Mouse (Mus musculus): ENCODE measurements at regions not wholly inside any gene's neighbourhood (a gene's known extent, or its start where the extent isn't known, plus 50 kb on each side); places are given as distances from the start of the nearest gene placed in this dataset.

GRCm38 (mm10) chr2:167833290-167833953 is 98.4 kb upstream of the Ptpn1 start:
- Histone ChIP-seq H3K4me3 (replicated peaks) (no peak overlapping the region), H3K9me3 (replicated peaks) (no peaks in the 10 kb centered on the region), H3K36me3 (no peaks in the 10 kb centered on the region), H3K27me3 (replicated peaks) (no peaks in the 10 kb centered on the region), H3K27ac (replicated peaks) (peak overlapping the region; percentile 64; the same call in 1 of the 2 replicates), H3K4me1 (peaks cover 18% of the 10 kb centered on the region), H3K9ac (replicated peaks) (no peak overlapping the region), H3K4me2 (0 out of 2 replicates have a peak overlapping the region, but pooled peaks have one; percentile 22)
- 12% methylated on average over 20 of the region's 20 CpGs for WGBS
- ATAC-seq (ENCODE audit: low FRiP score): no peak

GRCm38 (mm10) chr2:167831076-167832039 is 100.5 kb upstream of the Ptpn1 start:
- H3K36me3 ChIP-seq: no peaks in the 10 kb centered on the region
- no peak overlapping the region for H3K9ac ChIP-seq (replicated peaks)
- no peak overlapping the region for H3K27ac ChIP-seq (replicated peaks)
- H3K4me1 ChIP-seq: peaks cover 18% of the 10 kb centered on the region
- H3K4me2 ChIP-seq: no peak overlapping the region
- H3K27me3 ChIP-seq (replicated peaks): no peaks in the 10 kb centered on the region
- no peak for ATAC-seq (ENCODE audit: low FRiP score)
- H3K9me3 ChIP-seq (replicated peaks): no peaks in the 10 kb centered on the region
- WGBS: 90% methylated on average over 26 of the region's 26 CpGs
- no peak overlapping the region for H3K4me3 ChIP-seq (replicated peaks)

GRCm38 (mm10) chr2:167828258-167828657 is 103.6 kb upstream of the Ptpn1 start:
- no peak overlapping the region for H3K4me2 ChIP-seq
- H3K36me3 ChIP-seq: no peaks in the 10 kb centered on the region
- 54% methylated on average over 5 of the region's 5 CpGs for WGBS
- peaks cover 15% of the 10 kb centered on the region for H3K4me1 ChIP-seq
- H3K9me3 ChIP-seq (replicated peaks): no peaks in the 10 kb centered on the region
- H3K9ac ChIP-seq (replicated peaks): no peak overlapping the region
- no peaks in the 10 kb centered on the region for H3K27me3 ChIP-seq (replicated peaks)
- ATAC-seq (ENCODE audit: low FRiP score): no peak
- no peak overlapping the region for H3K27ac ChIP-seq (replicated peaks)
- no peak overlapping the region for H3K4me3 ChIP-seq (replicated peaks)

GRCm38 (mm10) chr2:167826922-167827703 is 104.7 kb upstream of the Ptpn1 start:
- H3K4me2 ChIP-seq: no peak overlapping the region
- no peak overlapping the region for H3K27ac ChIP-seq (replicated peaks)
- H3K36me3 ChIP-seq: no peaks in the 10 kb centered on the region
- H3K27me3 ChIP-seq (replicated peaks): no peaks in the 10 kb centered on the region
- no peaks in the 10 kb centered on the region for H3K9me3 ChIP-seq (replicated peaks)
- no peak overlapping the region for H3K4me3 ChIP-seq (replicated peaks)
- WGBS: 54% methylated on average over 12 of the region's 12 CpGs
- H3K9ac ChIP-seq (replicated peaks): no peak overlapping the region
- peaks cover 12% of the 10 kb centered on the region; the same call in 1 of the 2 replicates for H3K4me1 ChIP-seq
- no peak for ATAC-seq (ENCODE audit: low FRiP score)

- no peaks in the 10 kb centered on the region for H3K27me3 ChIP-seq (replicated peaks)
- H3K27ac ChIP-seq (replicated peaks): peak overlapping the region; percentile 38
- no peak overlapping the region for H3K9ac ChIP-seq (replicated peaks)
- no peak for ATAC-seq (ENCODE audit: low FRiP score)
- H3K9me3 ChIP-seq (replicated peaks): no peaks in the 10 kb centered on the region
- no peak overlapping the region for H3K4me3 ChIP-seq (replicated peaks)
- 19% methylated on average over 9 of the region's 9 CpGs for WGBS
- H3K36me3 ChIP-seq: no peaks in the 10 kb centered on the region
- H3K4me1 ChIP-seq: peaks cover 12% of the 10 kb centered on the region; the same call in 1 of the 2 replicates
- no peak overlapping the region for H3K4me2 ChIP-seq
These were observed 108.3 kb upstream of the Ptpn1 start for GRCm38 (mm10) chr2:167823513-167823912.

- H3K27ac ChIP-seq (replicated peaks): no peak overlapping the region
- no peaks in the 10 kb centered on the region for H3K36me3 ChIP-seq
- WGBS: 95% methylated on average over 3 of the region's 3 CpGs
- peaks cover 12% of the 10 kb centered on the region; the same call in 1 of the 2 replicates for H3K4me1 ChIP-seq
- H3K4me2 ChIP-seq: no peak overlapping the region
- H3K9me3 ChIP-seq (replicated peaks): no peaks in the 10 kb centered on the region
- no peak overlapping the region for H3K9ac ChIP-seq (replicated peaks)
- H3K27me3 ChIP-seq (replicated peaks): no peaks in the 10 kb centered on the region
- no peak for ATAC-seq (ENCODE audit: low FRiP score)
- H3K4me3 ChIP-seq (replicated peaks): no peak overlapping the region
These were observed 108.8 kb upstream of the Ptpn1 start for GRCm38 (mm10) chr2:167823044-167823443.

GRCm38 (mm10) chr2:167821186-167821585 is 110.7 kb upstream of the Ptpn1 start:
- Histone ChIP-seq H3K9me3 (replicated peaks) (no peaks in the 10 kb centered on the region), H3K4me1 (peaks cover 12% of the 10 kb centered on the region; the same call in 1 of the 2 replicates), H3K27ac (replicated peaks) (no peak overlapping the region), H3K9ac (replicated peaks) (no peak overlapping the region), H3K27me3 (replicated peaks) (no peaks in the 10 kb centered on the region), H3K4me3 (replicated peaks) (no peak overlapping the region), H3K4me2 (no peak overlapping the region), H3K36me3 (no peaks in the 10 kb centered on the region)
- ATAC-seq (ENCODE audit: low FRiP score): no peak
- 79% methylated on average over 6 of the region's 6 CpGs for WGBS

- ATAC-seq (ENCODE audit: low FRiP score): no peak
- H3K36me3 ChIP-seq: no peaks in the 10 kb centered on the region
- H3K27ac ChIP-seq (replicated peaks): no peak overlapping the region
- 80% methylated on average over 10 of the region's 10 CpGs for WGBS
- 0 out of 2 replicates have a peak, but pooled peaks cover 4% of the 10 kb centered on the region for H3K4me1 ChIP-seq
- H3K27me3 ChIP-seq (replicated peaks): no peaks in the 10 kb centered on the region
- no peak overlapping the region for H3K9ac ChIP-seq (replicated peaks)
- H3K4me2 ChIP-seq: no peak overlapping the region
- H3K9me3 ChIP-seq (replicated peaks): no peaks in the 10 kb centered on the region
- H3K4me3 ChIP-seq (replicated peaks): no peak overlapping the region
These were observed 113.1 kb upstream of the Ptpn1 start for GRCm38 (mm10) chr2:167818799-167819198.

- Histone ChIP-seq H3K27me3 (replicated peaks) (no peaks in the 10 kb centered on the region), H3K4me1 (no peaks in the 10 kb centered on the region), H3K4me3 (replicated peaks) (no peak overlapping the region), H3K4me2 (no peak overlapping the region), H3K9me3 (replicated peaks) (no peaks in the 10 kb centered on the region), H3K36me3 (no peaks in the 10 kb centered on the region), H3K9ac (replicated peaks) (no peak overlapping the region), H3K27ac (replicated peaks) (no peak overlapping the region)
- ATAC-seq (ENCODE audit: low FRiP score): no peak
- 74% methylated on average over 9 of the region's 9 CpGs for WGBS
These were observed 114.8 kb upstream of the Ptpn1 start for GRCm38 (mm10) chr2:167817030-167817429.

- no peaks in the 10 kb centered on the region for H3K4me1 ChIP-seq
- H3K27me3 ChIP-seq (replicated peaks): no peaks in the 10 kb centered on the region
- 90% methylated on average over 10 of the region's 10 CpGs for WGBS
- no peak for ATAC-seq (ENCODE audit: low FRiP score)
- no peaks in the 10 kb centered on the region for H3K36me3 ChIP-seq
- H3K9me3 ChIP-seq (replicated peaks): no peaks in the 10 kb centered on the region
- no peak overlapping the region for H3K4me3 ChIP-seq (replicated peaks)
- H3K27ac ChIP-seq (replicated peaks): no peak overlapping the region
- no peak overlapping the region for H3K9ac ChIP-seq (replicated peaks)
- no peak overlapping the region for H3K4me2 ChIP-seq
These were observed 116.7 kb upstream of the Ptpn1 start for GRCm38 (mm10) chr2:167815123-167815522.

- H3K4me1 ChIP-seq: no peaks in the 10 kb centered on the region
- no peaks in the 10 kb centered on the region for H3K9me3 ChIP-seq (replicated peaks)
- no peak overlapping the region for H3K9ac ChIP-seq (replicated peaks)
- no peak overlapping the region for H3K4me2 ChIP-seq
- no peak for ATAC-seq (ENCODE audit: low FRiP score)
- WGBS: 87% methylated on average over 5 of the region's 5 CpGs
- H3K27me3 ChIP-seq (replicated peaks): no peaks in the 10 kb centered on the region
- H3K4me3 ChIP-seq (replicated peaks): no peak overlapping the region
- H3K36me3 ChIP-seq: no peaks in the 10 kb centered on the region
- H3K27ac ChIP-seq (replicated peaks): no peak overlapping the region
These were observed 119.6 kb upstream of the Tmem189 start for GRCm38 (mm10) chr2:167809256-167809655.

Data from neural tube, embryonic 15.5 days (tissue).